Mouse (Mus musculus) small intestine, adult 2 months (tissue): ENCODE results near the gene Lrba. TPM values are rescaled to one million over a fixed set of nuclear protein-coding genes. Genes with fewer than 3 reads are reported as not detected.

Experiments used
- H3K27ac ChIP-seq: fragments of 200-500 bp; 2 replicates; pipeline ENCODE4 v1.5.1; 2012; ENCODE audit warnings: low read depth, low read length, control low read depth, inconsistent platforms; ENCODE audit not compliant: insufficient read depth
- H3K27me3 ChIP-seq: fragments of 200-500 bp; 2 replicates; pipeline ENCODE4 v1.6.1; 2012; ENCODE audit warnings: mild to moderate bottlenecking, moderate library complexity, low read length, inconsistent platforms; ENCODE audit not compliant: control insufficient read depth, insufficient read depth
- H3K36me3 ChIP-seq: fragments of 200-500 bp; 2 replicates; pipeline ENCODE4 v1.6.1; 2012; ENCODE audit warnings: mild to moderate bottlenecking, low read length, control low read depth, inconsistent platforms; ENCODE audit not compliant: control insufficient read depth, insufficient read depth
- H3K4me1 ChIP-seq: fragments of 200-500 bp; 2 replicates; pipeline ENCODE4 v1.6.1; 2012; ENCODE audit warnings: low read length, inconsistent platforms, mixed read lengths; ENCODE audit not compliant: control insufficient read depth, insufficient read depth, insufficient read length
- H3K4me3 ChIP-seq: fragments of 200-500 bp; 2 replicates; pipeline ENCODE4 v1.5.1; 2012; ENCODE audit warnings: low read depth, mild to moderate bottlenecking, control low read depth, inconsistent platforms, low read length, moderate library complexity
- CTCF ChIP-seq: fragments of 200-500 bp; IDR thresholded peaks from 2 replicates; pipeline ENCODE4 v1.5.1; 2012; ENCODE audit warnings: low read depth, mild to moderate bottlenecking, control low read depth, inconsistent platforms, low read length, moderate library complexity, mixed read lengths; ENCODE audit not compliant: insufficient replicate concordance, insufficient read length; ENCODE audit errors: extremely low read depth
- POLR2A ChIP-seq: fragments of 200-500 bp; IDR thresholded peaks from 2 replicates; pipeline ENCODE4 v1.6.1; 2012; ENCODE audit warnings: low read depth, mild to moderate bottlenecking, control low read depth, inconsistent platforms, low read length, moderate library complexity
- WGBS: fragments of 180-500 bp; shearing (Covaris S2); methylation state at CpG from one replicate; pipeline ENCODE4 v1.1.7; 2018; 5-methylcytosine and 5-hydroxymethylcytosine counted together
- polyA plus RNA-seq: library from polyadenylated mRNA; depleted of rRNA; stranded (reverse); fragments of >200 nt; gene quantifications from 2 replicates; pipeline ENCODE4 v1.2.3, GENCODE M21; 2012

Lrba gene
- polyA plus RNA-seq, 1 experiment, result 41.1 TPM

GRCm38 (mm10) chr3:86804265-86804664 is 579.8 kb downstream of the Lrba start:
- no peak for TF ChIP-seq CTCF
- no peak for TF ChIP-seq POLR2A
- Histone ChIP-seq H3K27ac (no peak overlapping the region), H3K27me3 (no peaks in the 10 kb centered on the region), H3K36me3 (no peaks in the 10 kb centered on the region), H3K4me1 (peaks cover under 1% of the 10 kb centered on the region; the same call in 1 of the 2 replicates), H3K4me3 (no peak overlapping the region)
- WGBS, result 81% methylated on average over 9 of the region's 9 CpGs

- WGBS, result 92% methylated on average over 9 of the region's 9 CpGs
- no peak for TF ChIP-seq CTCF
- no peak for TF ChIP-seq POLR2A
These were observed 582.4 kb downstream of the Lrba start for GRCm38 (mm10) chr3:86806834-86807233.

GRCm38 (mm10) chr3:86807750-86808467 is 583.4 kb downstream of the Lrba start:
- WGBS, result 73% methylated on average over 14 of the region's 14 CpGs
- Histone ChIP-seq H3K36me3 (no peaks in the 10 kb centered on the region), H3K4me1 (peaks cover 3% of the 10 kb centered on the region; the same call in 1 of the 2 replicates), H3K27me3 (no peaks in the 10 kb centered on the region), H3K4me3 (no peak overlapping the region), H3K27ac (no peak overlapping the region)
- TF ChIP-seq CTCF (peak; percentile 47; the same call in 1 of the 2 replicates), POLR2A (no peak)

More at GRCm38 (mm10) chr3:86806834-86807233, 582.4 kb downstream of the Lrba start:
- H3K27ac ChIP-seq, result no peak overlapping the region
- no peaks in the 10 kb centered on the region for H3K27me3 ChIP-seq
- no peaks in the 10 kb centered on the region for H3K36me3 ChIP-seq
- H3K4me3 ChIP-seq, result no peak overlapping the region
- peaks cover 3% of the 10 kb centered on the region; the same call in 1 of the 2 replicates for H3K4me1 ChIP-seq

- Histone ChIP-seq H3K36me3 (no peaks in the 10 kb centered on the region), H3K27me3 (no peaks in the 10 kb centered on the region), H3K4me1 (peaks cover 3% of the 10 kb centered on the region; the same call in 1 of the 2 replicates), H3K27ac (peak overlapping the region; percentile 75), H3K4me3 (no peak overlapping the region)
- TF ChIP-seq CTCF (no peak), POLR2A (no peak)
- WGBS, result 70% methylated on average over 9 of the region's 9 CpGs
These were observed 584.7 kb downstream of the Lrba start for GRCm38 (mm10) chr3:86809199-86809598.

- H3K4me1 ChIP-seq, result peaks cover 3% of the 10 kb centered on the region; the same call in 1 of the 2 replicates
- peak overlapping the region; percentile 75 for H3K27ac ChIP-seq
- H3K36me3 ChIP-seq, result no peaks in the 10 kb centered on the region
- TF ChIP-seq CTCF, result no peak
- no peak for TF ChIP-seq POLR2A
- WGBS, result 42% methylated on average over 2 of the region's 2 CpGs
- H3K27me3 ChIP-seq, result no peaks in the 10 kb centered on the region
- H3K4me3 ChIP-seq, result no peak overlapping the region
These were observed 585.2 kb downstream of the Lrba start for GRCm38 (mm10) chr3:86809646-86810045.

- Histone ChIP-seq H3K4me3 (no peak overlapping the region), H3K27me3 (no peaks in the 10 kb centered on the region), H3K27ac (no peak overlapping the region), H3K4me1 (peaks cover 3% of the 10 kb centered on the region; the same call in 1 of the 2 replicates), H3K36me3 (no peaks in the 10 kb centered on the region)
- 85% methylated on average over 5 of the region's 5 CpGs for WGBS
- TF ChIP-seq CTCF (no peak), POLR2A (no peak)
These were observed 586.4 kb downstream of the Lrba start for GRCm38 (mm10) chr3:86810908-86811307.

GRCm38 (mm10) chr3:86812689-86813088 is 588.2 kb downstream of the Lrba start:
- 27% methylated on average over 3 of the region's 3 CpGs for WGBS
- Histone ChIP-seq H3K27me3 (no peaks in the 10 kb centered on the region), H3K27ac (no peak overlapping the region), H3K4me1 (peaks cover 3% of the 10 kb centered on the region; the same call in 1 of the 2 replicates), H3K36me3 (no peaks in the 10 kb centered on the region), H3K4me3 (no peak overlapping the region)
- TF ChIP-seq POLR2A (no peak), CTCF (peak; percentile 89; the same call in 1 of the 2 replicates)
